Mouse (Mus musculus): Measurements from ENCODE around the gene Efs.

GRCm38 (mm10) chr14:54883154-54884021, 42.5 kb downstream of the Efs start, which contains the start of the genes Bcl2l2 and Gm20521:
- TF ChIP-seq POLR2A (IDR thresholded peaks at IDR 0.05; ENCODE audit: control insufficient read depth, extremely low read depth, insufficient read depth, low read length, poor library complexity) (no peak), CTCF (IDR thresholded peaks at IDR 0.05; ENCODE audit: borderline replicate concordance, control insufficient read depth, extremely low read depth, insufficient read depth, low read length, poor library complexity) (no peak)
